Mouse (Mus musculus) limb, embryonic 10.5 days (tissue): ENCODE data around the gene Cox17. TPM values are rescaled to one million over a fixed set of nuclear protein-coding genes. Genes with fewer than 3 reads are reported as not detected.

ENCODE experiments used
- DNase-seq: peaks from one replicate; pipeline ENCODE4 v3.0.0-alpha.2; 2017; ENCODE audit warnings: low spot score
- H3K27ac ChIP-seq: fragments of 300-500 bp; sonication (generic); 2 replicates; pipeline ENCODE4 v1.5.1; 2016; ENCODE audit warnings: mild to moderate bottlenecking
- H3K27me3 ChIP-seq: fragments of 300-500 bp; sonication (generic); 2 replicates; pipeline ENCODE4 v1.6.1; 2016; ENCODE audit warnings: low read depth, mild to moderate bottlenecking; ENCODE audit not compliant: poor library complexity, severe bottlenecking
- H3K36me3 ChIP-seq: fragments of 300-500 bp; sonication (generic); 2 replicates; pipeline ENCODE4 v1.6.1; 2016; ENCODE audit warnings: mild to moderate bottlenecking, moderate library complexity
- H3K4me1 ChIP-seq: fragments of 300-500 bp; sonication (generic); 2 replicates; pipeline ENCODE4 v1.6.1; 2016
- H3K4me3 ChIP-seq: fragments of 300-500 bp; sonication (generic); 2 replicates; pipeline ENCODE4 v1.5.1; 2016; ENCODE audit warnings: mild to moderate bottlenecking, moderate library complexity
- H3K9me3 ChIP-seq: fragments of 300-500 bp; sonication (generic); replicated peaks from 2 replicates; pipeline ENCODE4 v1.6.1; 2016; ENCODE audit warnings: mild to moderate bottlenecking
- WGBS: fragments of 180-500 bp; shearing (Covaris S2); methylation state at CpG from one replicate; pipeline ENCODE4 v1.1.7; 2016; 5-methylcytosine and 5-hydroxymethylcytosine counted together
- polyA plus RNA-seq: library from polyadenylated mRNA; unstranded; fragments of >200 nt; fragmentation: Nextera tagmentation; extraction: Ambion mirVana; gene quantifications from 2 replicates; pipeline ENCODE4 v1.2.1, GENCODE M21; 2016

The Cox17 gene
- polyA plus RNA-seq, 1 experiment from 2014 or later = 119 TPM

- 88% methylated on average over 23 of the region's 23 CpGs for WGBS
- no peaks in the 10 kb centered on the region for H3K9me3 ChIP-seq
- peaks cover 4% of the 10 kb centered on the region; the same call in 1 of the 2 replicates for H3K4me1 ChIP-seq
- DNase-seq = no peak
- no peak overlapping the region for H3K4me3 ChIP-seq
- no peaks in the 10 kb centered on the region for H3K36me3 ChIP-seq
- H3K27ac ChIP-seq = no peak overlapping the region
- H3K27me3 ChIP-seq = no peaks in the 10 kb centered on the region
These were observed 45.5 kb downstream of the Cox17 start for GRCm38 (mm10) chr16:38392126-38392894.

- H3K36me3 ChIP-seq = no peaks in the 10 kb centered on the region
- no peak overlapping the region for H3K4me3 ChIP-seq
- peaks cover 5% of the 10 kb centered on the region for H3K4me1 ChIP-seq
- no peaks in the 10 kb centered on the region for H3K9me3 ChIP-seq
- no peak overlapping the region for H3K27ac ChIP-seq
- H3K27me3 ChIP-seq = no peaks in the 10 kb centered on the region
- no peak for DNase-seq
- WGBS = 91% methylated on average over 8 of the region's 8 CpGs
These were observed 47.4 kb downstream of the Cox17 start for GRCm38 (mm10) chr16:38394191-38394618.

GRCm38 (mm10) chr16:38395060-38395730 is 48.4 kb downstream of the Cox17 start:
- H3K36me3 ChIP-seq = no peaks in the 10 kb centered on the region
- WGBS = 75% methylated on average over 6 of the region's 6 CpGs
- no peak for DNase-seq

GRCm38 (mm10) chr16:38396155-38396554 is 49.4 kb downstream of the Cox17 start:
- no peak for DNase-seq
- 76% methylated on average over 13 of the region's 13 CpGs for WGBS

More at GRCm38 (mm10) chr16:38395060-38395730, 48.4 kb downstream of the Cox17 start:
- Histone ChIP-seq H3K27me3 (no peaks in the 10 kb centered on the region), H3K4me3 (no peak overlapping the region), H3K4me1 (peaks cover 15% of the 10 kb centered on the region), H3K9me3 (no peaks in the 10 kb centered on the region), H3K27ac (no peak overlapping the region)

GRCm38 (mm10) chr16:38398266-38398665 is 51.5 kb downstream of the Cox17 start:
- Histone ChIP-seq H3K4me3 (no peak overlapping the region), H3K4me1 (peaks cover 18% of the 10 kb centered on the region), H3K27ac (no peak overlapping the region), H3K36me3 (no peaks in the 10 kb centered on the region), H3K27me3 (no peaks in the 10 kb centered on the region), H3K9me3 (no peaks in the 10 kb centered on the region)
- DNase-seq = no peak
- WGBS = 91% methylated on average over 6 of the region's 6 CpGs

More at GRCm38 (mm10) chr16:38396155-38396554, 49.4 kb downstream of the Cox17 start:
- Histone ChIP-seq H3K4me1 (peaks cover 18% of the 10 kb centered on the region), H3K36me3 (no peaks in the 10 kb centered on the region), H3K4me3 (no peak overlapping the region), H3K27ac (no peak overlapping the region), H3K9me3 (no peaks in the 10 kb centered on the region), H3K27me3 (no peaks in the 10 kb centered on the region)

GRCm38 (mm10) chr16:38399076-38399475 is 52.3 kb downstream of the Cox17 start:
- no peaks in the 10 kb centered on the region for H3K36me3 ChIP-seq
- no peaks in the 10 kb centered on the region for H3K27me3 ChIP-seq
- H3K4me3 ChIP-seq = no peak overlapping the region
- 79% methylated on average over 3 of the region's 3 CpGs for WGBS
- DNase-seq = no peak
- peaks cover 18% of the 10 kb centered on the region for H3K4me1 ChIP-seq
- no peaks in the 10 kb centered on the region for H3K9me3 ChIP-seq
- peak overlapping the region; percentile 80 for H3K27ac ChIP-seq

GRCm38 (mm10) chr16:38399531-38400231 is 52.9 kb downstream of the Cox17 start:
- DNase-seq = peak; percentile 58
- peak overlapping the region; percentile 41 for H3K4me3 ChIP-seq
- peak overlapping the region; percentile 80 for H3K27ac ChIP-seq
- H3K9me3 ChIP-seq = no peaks in the 10 kb centered on the region
- WGBS = 23% methylated on average over 17 of the region's 17 CpGs
- H3K36me3 ChIP-seq = no peaks in the 10 kb centered on the region
- peaks cover 18% of the 10 kb centered on the region for H3K4me1 ChIP-seq
- no peaks in the 10 kb centered on the region for H3K27me3 ChIP-seq

GRCm38 (mm10) chr16:38400311-38400960 is 53.6 kb downstream of the Cox17 start:
- no peaks in the 10 kb centered on the region for H3K36me3 ChIP-seq
- no peak for DNase-seq
- WGBS = 83% methylated on average over 9 of the region's 9 CpGs
- peak overlapping the region; percentile 80 for H3K27ac ChIP-seq
- H3K27me3 ChIP-seq = no peaks in the 10 kb centered on the region
- peak overlapping the region; percentile 41 for H3K4me3 ChIP-seq
- H3K4me1 ChIP-seq = peaks cover 18% of the 10 kb centered on the region
- H3K9me3 ChIP-seq = no peaks in the 10 kb centered on the region

GRCm38 (mm10) chr16:38401468-38401867 is 54.7 kb downstream of the Cox17 start:
- DNase-seq = no peak
- Histone ChIP-seq H3K27ac (no peak overlapping the region), H3K9me3 (no peaks in the 10 kb centered on the region), H3K4me1 (peaks cover 14% of the 10 kb centered on the region), H3K36me3 (no peaks in the 10 kb centered on the region), H3K4me3 (no peak overlapping the region), H3K27me3 (no peaks in the 10 kb centered on the region)
- 85% methylated on average over 6 of the region's 6 CpGs for WGBS

Other genes with a start within 250 kb of the Cox17 start
- gene Nr1i2, start 52.2 kb upstream of the Cox17 start, polyA plus RNA-seq = not detected in 2 replicates
- 0.10 TPM in 1 of 2 replicates, not detected in the other for gene Maats1, start 4.8 kb upstream of the Cox17 start, polyA plus RNA-seq
- gene Gm21987, start within 50 bp of the Cox17 start, polyA plus RNA-seq = not detected in 2 replicates
- 1.3 and 3.1 TPM in 2 replicates for gene Popdc2, start 15.2 kb downstream of the Cox17 start, polyA plus RNA-seq
- gene Pla1a, start 86.2 kb downstream of the Cox17 start, polyA plus RNA-seq = 0.11 TPM in 1 of 2 replicates, not detected in the other
- gene Adprh, start 105.7 kb downstream of the Cox17 start, polyA plus RNA-seq = 153 and 159 TPM in 2 replicates
- gene Cd80, start 108.6 kb downstream of the Cox17 start, polyA plus RNA-seq = 0.29 and 0.53 TPM in 2 replicates
- gene Timmdc1, start 175.7 kb downstream of the Cox17 start, polyA plus RNA-seq = 29.2 and 30.1 TPM in 2 replicates
- 71.2 and 78.7 TPM in 2 replicates for gene Poglut1, start 203.3 kb downstream of the Cox17 start, polyA plus RNA-seq
- 93.7 and 122 TPM in 2 replicates for gene Tmem39a, start 211.7 kb downstream of the Cox17 start, polyA plus RNA-seq